Mouse (Mus musculus) heart, adult 11 months (tissue): ENCODE data around the gene Cd160.
A peak's percentile ranks its signal among the peaks of the same experiment; 100 is the strongest.

ENCODE experiments used
- DNase-seq: peaks from one replicate; pipeline ENCODE4 v3.0.0; 2022

Cd160 gene

GRCm38 (mm10) chr3:96755935-96756334 is 73.2 kb downstream of the Cd160 start:
- DNase-seq: peak; percentile 64
